In the genomic region with DNA sequence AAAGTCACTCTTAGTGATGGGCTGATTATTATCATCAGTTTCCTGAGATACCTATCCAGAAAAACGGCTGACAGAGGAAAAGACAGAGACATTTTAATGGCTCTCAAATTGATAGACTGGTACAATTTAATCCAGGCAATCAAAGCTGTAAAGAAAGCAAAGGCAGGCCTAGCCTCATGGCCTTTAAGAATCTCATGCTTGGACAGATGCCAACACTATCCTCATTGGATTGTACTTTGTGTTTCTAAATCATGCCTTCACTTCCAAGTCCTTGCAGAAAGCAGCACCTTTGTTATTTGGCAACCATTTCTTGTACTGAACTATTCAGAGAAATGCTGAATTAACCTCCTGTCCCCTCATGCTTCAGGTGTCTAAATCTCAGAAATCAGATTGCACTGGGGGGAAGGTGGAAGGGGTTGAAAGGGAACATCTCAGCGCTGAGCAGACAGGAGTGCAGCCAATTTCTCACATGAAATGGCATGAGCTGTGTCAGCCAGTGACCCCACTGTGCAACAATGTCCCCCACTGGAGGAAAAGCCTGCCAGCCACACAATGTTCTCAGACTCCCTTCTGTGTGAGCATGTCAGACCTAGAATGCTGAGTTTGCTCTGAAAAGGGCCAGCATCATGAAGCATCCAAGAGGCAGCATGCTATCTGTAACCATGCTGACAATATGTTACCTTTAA, we compare ENCODE assay signal across 18 mouse cellular contexts.
A peak's percentile ranks its signal among the peaks of the same experiment; 100 is the strongest.
DNase-seq lines count a peak whose midpoint lies in the region; ATAC-seq and TF ChIP-seq lines count a peak whose summit lies in the region.
"Had no signal": no experiment of that assay in that cellular context is flagged by ENCODE, and none has a peak within 500 bp of the region (broad histone marks: within the 10 kb centered on the region; RNA-seq: fewer than 3 reads in every experiment).

No protein-coding gene starts in this region.

- H3K27ac ChIP-seq in hindbrain, embryonic 14.5 days = no peak overlapping the region
- no peak overlapping the region for H3K27ac ChIP-seq in hindbrain, embryonic 10.5 days
- no peak overlapping the region for H3K27ac ChIP-seq in neural tube, embryonic 12.5 days
- no peak overlapping the region for H3K27ac ChIP-seq in gastrocnemius, adult 2 months
- H3K27ac ChIP-seq: limb, embryonic 15.5 days; stomach, embryonic 15.5 days had no signal

- TF ChIP-seq CTCF in gastrocnemius, adult 2 months (IDR thresholded peaks at IDR 0.05) = no peak

- H3K27me3 ChIP-seq in hindbrain, embryonic 14.5 days (ENCODE audit: control insufficient read depth, insufficient read depth, low read length) = no peaks in the 10 kb centered on the region
- H3K27me3 ChIP-seq in hindbrain, embryonic 10.5 days (ENCODE audit: insufficient read depth, poor library complexity, severe bottlenecking) = no peaks in the 10 kb centered on the region
- H3K27me3 ChIP-seq in neural tube, embryonic 12.5 days (replicated peaks) = no peaks in the 10 kb centered on the region
- H3K27me3 ChIP-seq: limb, embryonic 15.5 days; stomach, embryonic 15.5 days had no signal

- intact Hi-C loops in gastrocnemius, adult 2 months (cut with DNase I) = no loop called here

- no peaks in the 10 kb centered on the region for H3K9me3 ChIP-seq in hindbrain, embryonic 14.5 days (ENCODE audit: control insufficient read depth, low read length)
- no peaks in the 10 kb centered on the region for H3K9me3 ChIP-seq in hindbrain, embryonic 10.5 days
- no peaks in the 10 kb centered on the region for H3K9me3 ChIP-seq in neural tube, embryonic 12.5 days
- H3K9me3 ChIP-seq: limb, embryonic 15.5 days; stomach, embryonic 15.5 days had no signal

- no peaks in the 10 kb centered on the region for H3K36me3 ChIP-seq in hindbrain, embryonic 14.5 days (replicated peaks; ENCODE audit: control insufficient read depth, insufficient read depth)
- no peaks in the 10 kb centered on the region for H3K36me3 ChIP-seq in hindbrain, embryonic 10.5 days
- no peaks in the 10 kb centered on the region for H3K36me3 ChIP-seq in neural tube, embryonic 12.5 days
- H3K36me3 ChIP-seq: limb, embryonic 15.5 days; stomach, embryonic 15.5 days had no signal

- H3K4me1 ChIP-seq in hindbrain, embryonic 14.5 days (replicated peaks; ENCODE audit: control insufficient read depth, insufficient read depth, low read length) = no peaks in the 10 kb centered on the region
- no peaks in the 10 kb centered on the region for H3K4me1 ChIP-seq in hindbrain, embryonic 10.5 days (replicated peaks)
- no peaks in the 10 kb centered on the region for H3K4me1 ChIP-seq in neural tube, embryonic 12.5 days
- H3K4me1 ChIP-seq: limb, embryonic 15.5 days; stomach, embryonic 15.5 days had no signal

- no peak for ATAC-seq in hindbrain, embryonic 14.5 days (ENCODE audit: low FRiP score)
- ATAC-seq in neural tube, embryonic 12.5 days (ENCODE audit: low FRiP score, low read depth) = peak; percentile 33; the same call in 1 of the 2 replicates

- H3K4me3 ChIP-seq in hindbrain, embryonic 14.5 days (replicated peaks; ENCODE audit: low read length) = no peak overlapping the region
- H3K4me3 ChIP-seq in hindbrain, embryonic 10.5 days = no peak overlapping the region
- H3K4me3 ChIP-seq in neural tube, embryonic 12.5 days = no peak overlapping the region
- no peak overlapping the region for H3K4me3 ChIP-seq in gastrocnemius, adult 2 months
- H3K4me3 ChIP-seq: limb, embryonic 15.5 days; stomach, embryonic 15.5 days had no signal

- no peak overlapping the region for H3K4me2 ChIP-seq in hindbrain, embryonic 14.5 days (replicated peaks)
- no peak overlapping the region for H3K4me2 ChIP-seq in neural tube, embryonic 12.5 days (replicated peaks)
- H3K4me2 ChIP-seq: heart, embryonic 11.5 days; limb, embryonic 15.5 days; stomach, embryonic 15.5 days had no signal

- peak; percentile 27 for DNase-seq in hindbrain, embryonic 14.5 days (ENCODE audit: low spot score)
- no peak for DNase-seq in hindbrain, embryonic 10.5 days (ENCODE audit: low spot score)
- no peak for DNase-seq in neural tube, embryonic 10.5 days (ENCODE audit: extremely low spot score, low spot score)
- peak; percentile 50 to 81 for DNase-seq in cerebellum, postnatal 14 days
- DNase-seq in spleen, postnatal 4 days (ENCODE audit: low spot score in 2 of 2) = no peak
- DNase-seq in gastrocnemius, adult 2 months = no peak
- DNase-seq: adrenal gland, adult 8-10 months; B cell, adult 2 months; gastrocnemius, postnatal 25 days; heart, postnatal 36 days; kidney, adult 18-20 months; kidney, postnatal 36 days; lung, adult 18-20 months; thymus, postnatal 4 days had no signal

- no peak overlapping the region for H3K9ac ChIP-seq in hindbrain, embryonic 14.5 days
- H3K9ac ChIP-seq in neural tube, embryonic 12.5 days = no peak overlapping the region
- H3K9ac ChIP-seq: limb, embryonic 15.5 days; stomach, embryonic 15.5 days had no signal

- WGBS in hindbrain, embryonic 14.5 days = 49% methylated on average over 2 of the region's 2 CpGs
- 57% methylated on average over 2 of the region's 2 CpGs for WGBS in hindbrain, embryonic 10.5 days
- 45% methylated on average over 2 of the region's 2 CpGs for WGBS in neural tube, embryonic 12.5 days

Comparison
In these comparisons a context has a peak if more than half of its experiments do, and no peak if none do; other contexts are left out.
1. DNase-seq: peak in hindbrain, embryonic 14.5 days (single experiment) and cerebellum, postnatal 14 days (2 of 2); none in hindbrain, embryonic 10.5 days (single experiment), neural tube, embryonic 10.5 days (single experiment), spleen, postnatal 4 days (0 of 2) and gastrocnemius, adult 2 months (single experiment).